Mouse (Mus musculus) midbrain, embryonic 11.5 days (tissue): ENCODE measurements at regions not wholly inside any gene's neighbourhood (a gene's known extent, or its start where the extent isn't known, plus 50 kb on each side); places are given as distances from the start of the nearest gene placed in this dataset.

Experiments used
- ATAC-seq: fragments of 200-750 bp; cut with Nextera tagmentation; 2 replicates; pipeline ENCODE4 v1.8.0; 2017; ENCODE audit warnings: moderate TSS enrichment, moderate library complexity; ENCODE audit not compliant: low FRiP score
- DNase-seq: peaks from one replicate; pipeline ENCODE4 v3.0.0; 2015; ENCODE audit warnings: low spot score; ENCODE audit errors: missing footprints
- H3K27ac ChIP-seq: fragments of 300-500 bp; sonication (generic); 2 replicates; pipeline ENCODE4 v1.5.1; 2014; ENCODE audit warnings: low read depth, low read length
- H3K27me3 ChIP-seq: fragments of 300-500 bp; sonication (generic); 2 replicates; pipeline ENCODE4 v1.6.1; 2014; ENCODE audit warnings: mild to moderate bottlenecking, low read length, moderate library complexity, mixed read lengths; ENCODE audit not compliant: control insufficient read depth, insufficient read depth
- H3K36me3 ChIP-seq: fragments of 300-500 bp; sonication (generic); 2 replicates; pipeline ENCODE4 v1.6.1; 2014; ENCODE audit warnings: mild to moderate bottlenecking, low read length, moderate library complexity, mixed read lengths; ENCODE audit not compliant: control insufficient read depth, insufficient read depth
- H3K4me1 ChIP-seq: fragments of 300-500 bp; sonication (generic); 2 replicates; pipeline ENCODE4 v1.6.1; 2014; ENCODE audit warnings: low read length; ENCODE audit not compliant: control insufficient read depth, insufficient read depth
- H3K4me2 ChIP-seq: fragments of 300-500 bp; sonication (generic); 2 replicates; pipeline ENCODE4 v1.6.1; 2014; ENCODE audit warnings: mild to moderate bottlenecking, moderate library complexity
- H3K4me3 ChIP-seq: fragments of 300-500 bp; sonication (generic); 2 replicates; pipeline ENCODE4 v1.5.1; 2014; ENCODE audit warnings: low read depth, low read length
- H3K9ac ChIP-seq: fragments of 300-500 bp; sonication (generic); 2 replicates; pipeline ENCODE4 v1.6.1; 2014; ENCODE audit warnings: low read length
- H3K9me3 ChIP-seq: fragments of 300-500 bp; sonication (generic); 2 replicates; pipeline ENCODE4 v1.6.1; 2016; ENCODE audit warnings: low read length; ENCODE audit not compliant: control insufficient read depth
- WGBS: fragments of 180-500 bp; shearing (Covaris S2); extraction: QIAGEN DNeasy Blood & Tissue Kit; methylation state at CpG from one replicate; pipeline ENCODE4 v1.1.7; 2014; 5-methylcytosine and 5-hydroxymethylcytosine counted together

DNA sequence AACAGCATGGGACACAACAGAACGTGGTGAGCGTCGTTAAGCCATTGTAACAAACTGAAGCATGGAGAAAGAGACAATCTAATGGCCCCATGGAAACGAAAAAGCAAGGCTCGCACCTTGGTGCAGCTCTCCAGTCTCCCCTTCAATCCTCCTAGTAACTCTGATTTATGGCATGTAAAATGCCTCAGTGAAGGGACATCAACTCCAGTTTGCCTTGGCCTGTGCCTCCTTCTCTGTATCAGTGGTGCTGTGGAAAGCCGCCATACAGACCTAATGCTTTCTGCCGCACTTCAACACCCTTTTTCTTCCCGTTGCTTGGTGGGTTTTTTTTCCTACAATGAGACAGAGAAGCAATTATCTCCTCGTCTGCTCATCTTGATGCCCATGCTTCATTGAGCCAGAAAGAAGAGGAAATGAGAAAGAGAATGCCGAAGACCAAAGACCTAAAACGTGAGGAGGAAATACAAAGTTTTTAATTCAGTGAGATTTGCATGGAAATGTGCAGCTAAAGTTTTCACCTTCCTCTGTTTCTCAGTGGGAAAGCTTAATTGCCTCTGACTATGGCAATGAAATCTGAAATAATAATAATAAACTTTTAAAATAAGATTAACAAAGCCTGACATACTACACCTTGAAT, 241.4 kb downstream of the Lrrn1 start:
- Histone ChIP-seq H3K27ac (no peak overlapping the region), H3K4me1 (no peaks in the 10 kb centered on the region)
- no peak for DNase-seq

GRCm38 (mm10) chr6:107784998-107785397, 255.4 kb downstream of the Lrrn1 start:
- Histone ChIP-seq H3K4me2 (no peak overlapping the region), H3K9me3 (no peaks in the 10 kb centered on the region), H3K27ac (no peak overlapping the region), H3K36me3 (no peaks in the 10 kb centered on the region), H3K4me3 (no peak overlapping the region), H3K4me1 (no peaks in the 10 kb centered on the region), H3K27me3 (no peaks in the 10 kb centered on the region), H3K9ac (no peak overlapping the region)
- DNase-seq (no peak), ATAC-seq (no peak)
- 75% methylated on average over 2 of the region's 2 CpGs for WGBS

More for the DNA sequence above, 241.4 kb downstream of the Lrrn1 start:
- no peaks in the 10 kb centered on the region for H3K27me3 ChIP-seq
- H3K36me3 ChIP-seq: no peaks in the 10 kb centered on the region
- ATAC-seq: no peak
- no peaks in the 10 kb centered on the region for H3K9me3 ChIP-seq
- WGBS: 79% methylated on average over 11 of the region's 11 CpGs
- H3K4me2 ChIP-seq: no peak overlapping the region
- H3K9ac ChIP-seq: no peak overlapping the region
- H3K4me3 ChIP-seq: no peak overlapping the region

DNA sequence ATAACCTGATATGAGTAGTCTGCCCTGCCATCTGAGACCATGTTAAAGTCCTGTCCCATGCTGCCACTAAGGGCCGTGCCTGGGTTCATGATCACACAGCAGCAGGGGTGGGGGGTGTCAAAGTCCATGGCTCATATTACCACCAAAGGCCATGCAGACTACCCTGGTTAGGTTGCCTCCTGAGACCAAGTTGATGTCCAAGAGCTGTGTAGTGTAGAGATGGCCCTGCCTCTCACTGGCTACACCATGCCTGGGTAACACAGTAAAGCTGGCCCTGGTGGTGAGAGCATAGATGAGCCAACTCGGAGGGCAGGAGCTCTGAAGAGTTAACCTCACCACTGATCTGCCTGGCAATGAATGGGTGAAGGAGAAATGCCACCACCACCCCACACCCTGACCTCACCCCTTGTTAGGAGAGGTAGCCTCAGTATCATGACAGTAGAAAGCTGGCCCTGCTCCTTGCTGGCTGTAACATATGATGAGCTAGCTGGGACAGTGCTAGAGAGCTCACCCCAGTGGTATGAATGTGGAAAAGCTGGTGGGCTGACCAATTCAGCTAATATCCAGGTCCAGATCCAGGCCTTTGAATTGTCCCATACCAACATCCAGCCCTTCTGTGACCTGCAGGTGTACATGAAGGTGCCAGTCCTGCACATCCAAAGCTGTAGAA, 258.8 kb downstream of the Lrrn1 start:
- Histone ChIP-seq H3K4me2 (no peak overlapping the region), H3K36me3 (no peaks in the 10 kb centered on the region), H3K27ac (no peak overlapping the region), H3K9ac (no peak overlapping the region), H3K4me3 (no peak overlapping the region), H3K4me1 (no peaks in the 10 kb centered on the region), H3K9me3 (no peaks in the 10 kb centered on the region), H3K27me3 (no peaks in the 10 kb centered on the region)
- DNase-seq: no peak
- WGBS: 83% methylated on average over 2 of the region's 2 CpGs
- peak; percentile 52; the same call in 1 of the 2 replicates for ATAC-seq

DNA sequence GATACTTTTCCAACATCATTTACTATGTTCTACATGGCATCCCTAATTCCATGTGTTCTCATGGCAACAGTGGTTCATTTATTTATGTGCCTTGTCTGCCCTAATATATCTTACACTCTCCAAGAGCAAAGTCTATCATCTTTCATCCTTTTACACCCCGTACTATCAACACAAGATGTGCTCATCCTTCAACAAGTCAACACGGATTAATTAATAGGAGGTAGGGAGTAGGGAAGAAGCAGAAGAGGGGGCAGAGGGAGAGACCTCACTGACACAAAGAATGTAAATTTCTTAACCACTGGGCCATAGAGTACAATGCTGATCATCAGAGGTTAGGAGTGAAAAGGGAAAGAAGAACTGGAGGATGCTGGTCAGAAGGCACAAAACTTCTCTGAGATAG, 267.0 kb upstream of the Setmar start:
- Histone ChIP-seq H3K27me3 (no peaks in the 10 kb centered on the region), H3K9ac (no peak overlapping the region), H3K4me2 (no peak overlapping the region), H3K36me3 (no peaks in the 10 kb centered on the region), H3K9me3 (no peaks in the 10 kb centered on the region), H3K4me1 (no peaks in the 10 kb centered on the region), H3K4me3 (no peak overlapping the region), H3K27ac (no peak overlapping the region)
- no peak for DNase-seq
- 77% methylated on average over 2 of the region's 2 CpGs for WGBS
- ATAC-seq: no peak

- Histone ChIP-seq H3K4me2 (no peak overlapping the region), H3K4me3 (no peak overlapping the region), H3K4me1 (no peaks in the 10 kb centered on the region), H3K9ac (no peak overlapping the region), H3K27ac (no peak overlapping the region), H3K36me3 (no peaks in the 10 kb centered on the region), H3K9me3 (no peaks in the 10 kb centered on the region), H3K27me3 (no peaks in the 10 kb centered on the region)
- ATAC-seq (no peak), DNase-seq (no peak)
Measured at GRCm38 (mm10) chr6:107803056-107803455, 261.8 kb upstream of the Setmar start.
